Mouse (Mus musculus) myocyte (in vitro differentiated cells): ENCODE data around the gene Abcb7.

Experiments used
- CEBPB ChIP-seq: IDR thresholded peaks from 2 replicates; pipeline ENCODE4 v1.6.1; 2011; ENCODE audit warnings: mild to moderate bottlenecking, moderate library complexity; ENCODE audit not compliant: poor library complexity, insufficient read depth, severe bottlenecking
- E2F4 ChIP-seq: IDR thresholded peaks from one replicate; pipeline ENCODE4 v1.6.1; 2011; ENCODE audit warnings: mild to moderate bottlenecking, control low read depth, moderate library complexity; ENCODE audit not compliant: insufficient read depth
- MAX ChIP-seq: IDR thresholded peaks from one replicate; pipeline ENCODE4 v1.6.1; 2011; ENCODE audit warnings: low read depth, mild to moderate bottlenecking, control low read depth
- MYOD1 ChIP-seq, 3 experiments: IDR thresholded peaks; one replicate each; pipeline ENCODE4 v1.6.1; 2011; ENCODE audit warnings: control low read depth in 2 of 3, low read depth in 2 of 3, mild to moderate bottlenecking in 2 of 3, moderate library complexity in 1 of 3; ENCODE audit not compliant: insufficient read length in 2 of 3, control insufficient read depth in 1 of 3
- MYOG ChIP-seq, 3 experiments: IDR thresholded peaks; one replicate each; pipeline ENCODE4 v1.6.1; 2011; ENCODE audit warnings: control low read depth in 2 of 3, low read depth in 2 of 3, mild to moderate bottlenecking in 2 of 3; ENCODE audit not compliant: insufficient read length in 2 of 3, control insufficient read depth in 1 of 3, insufficient read depth in 1 of 3
- POLR2A ChIP-seq: IDR thresholded peaks from one replicate; pipeline ENCODE4 v1.6.1; 2011; ENCODE audit warnings: low read depth, mild to moderate bottlenecking, control low read depth, moderate library complexity; ENCODE audit not compliant: insufficient read length
- POLR2AphosphoS2 ChIP-seq: IDR thresholded peaks from one replicate; pipeline ENCODE4 v1.6.1; 2011; ENCODE audit warnings: low read depth, control low read depth; ENCODE audit not compliant: insufficient read length
- SRF ChIP-seq: IDR thresholded peaks from one replicate; pipeline ENCODE4 v1.6.1; 2011; ENCODE audit warnings: low read depth; ENCODE audit not compliant: control insufficient read depth, insufficient read length
- TCF12 ChIP-seq: IDR thresholded peaks from one replicate; pipeline ENCODE4 v1.6.1; 2011; ENCODE audit warnings: mild to moderate bottlenecking, control low read depth; ENCODE audit not compliant: poor library complexity, insufficient read depth, severe bottlenecking
- TCF3 ChIP-seq: IDR thresholded peaks from one replicate; pipeline ENCODE4 v1.6.1; 2011; ENCODE audit warnings: low read depth, control low read depth; ENCODE audit not compliant: insufficient read length
- USF1 ChIP-seq: IDR thresholded peaks from one replicate; pipeline ENCODE4 v1.6.1; 2011; ENCODE audit warnings: low read depth, mild to moderate bottlenecking, control low read depth, moderate library complexity

- TF ChIP-seq POLR2A (no peak), TCF12 (no peak), E2F4 (no peak), MAX (no peak), SRF (no peak), CEBPB (no peak), TCF3 (no peak), MYOD1 (IDR thresholded peaks at IDR 0.05; ENCODE audit: control insufficient read depth in 1 of 3, insufficient read length in 2 of 3, low read depth in 2 of 3) (no peak), MYOG (IDR thresholded peaks at IDR 0.05; ENCODE audit: control insufficient read depth in 1 of 3, insufficient read depth in 1 of 3, insufficient read length in 2 of 3, low read depth in 2 of 3) (no peak), USF1 (no peak), POLR2AphosphoS2 (no peak)
These were observed 133.8 kb downstream of the Abcb7 start for GRCm38 (mm10) chrX:104279828-104280227.
